Mouse (Mus musculus) embryonic facial prominence, embryonic 15.5 days (tissue): ENCODE data around the gene Bace1. TPM values are rescaled to one million over a fixed set of nuclear protein-coding genes. Genes with fewer than 3 reads are reported as not detected.

Experiments used
- ATAC-seq: fragments of 200-750 bp; cut with Nextera tagmentation; 2 replicates; pipeline ENCODE4 v1.8.0; 2017; ENCODE audit warnings: low read depth, moderate TSS enrichment; ENCODE audit not compliant: insufficient number of reproducible peaks, low FRiP score, low TSS enrichment
- H3K27ac ChIP-seq: fragments of 300-500 bp; sonication (generic); replicated peaks from 2 replicates; pipeline ENCODE4 v1.5.1; 2015; ENCODE audit warnings: mild to moderate bottlenecking, inconsistent platforms
- H3K27me3 ChIP-seq: fragments of 300-500 bp; sonication (generic); 2 replicates; pipeline ENCODE4 v1.6.1; 2015; ENCODE audit warnings: inconsistent platforms
- H3K36me3 ChIP-seq: fragments of 300-500 bp; sonication (generic); 2 replicates; pipeline ENCODE4 v1.6.1; 2015; ENCODE audit warnings: mild to moderate bottlenecking, inconsistent platforms
- H3K4me1 ChIP-seq: fragments of 300-500 bp; sonication (generic); 2 replicates; pipeline ENCODE4 v1.6.1; 2015; ENCODE audit warnings: inconsistent platforms
- H3K4me2 ChIP-seq: fragments of 300-500 bp; sonication (generic); replicated peaks from 2 replicates; pipeline ENCODE4 v1.6.1; 2015; ENCODE audit warnings: mild to moderate bottlenecking, inconsistent platforms
- H3K4me3 ChIP-seq: fragments of 300-500 bp; sonication (generic); replicated peaks from 2 replicates; pipeline ENCODE4 v1.5.1; 2015; ENCODE audit warnings: mild to moderate bottlenecking, inconsistent platforms
- H3K9ac ChIP-seq: fragments of 300-500 bp; sonication (generic); 2 replicates; pipeline ENCODE4 v1.6.1; 2015; ENCODE audit warnings: inconsistent platforms
- H3K9me3 ChIP-seq: fragments of 300-500 bp; sonication (generic); replicated peaks from 2 replicates; pipeline ENCODE4 v1.6.1; 2016; ENCODE audit warnings: inconsistent platforms
- WGBS: fragments of 180-500 bp; shearing (Covaris S2); methylation state at CpG from one replicate; pipeline ENCODE4 v1.1.7; 2015; 5-methylcytosine and 5-hydroxymethylcytosine counted together
- polyA plus RNA-seq: library from polyadenylated mRNA; unstranded; fragments of >200 nt; fragmentation: Nextera tagmentation; extraction: Ambion mirVana; gene quantifications from 2 replicates; pipeline ENCODE4 v1.2.1, GENCODE M21; 2015

Bace1 gene
- polyA plus RNA-seq, 1 experiment from 2014 or later: 42.7 TPM

GRCm38 (mm10) chr9:45905811-45906237 lies 67.4 kb downstream of the Bace1 start:
- under 1% methylated on average over 18 of the region's 27 CpGs for WGBS
- Histone ChIP-seq H3K4me3 (peak overlapping the region; percentile 77), H3K4me1 (peaks cover 25% of the 10 kb centered on the region), H3K9me3 (no peaks in the 10 kb centered on the region), H3K27me3 (no peaks in the 10 kb centered on the region), H3K27ac (peak overlapping the region; percentile 94), H3K9ac (peak overlapping the region; percentile 95), H3K36me3 (peaks cover 35% of the 10 kb centered on the region), H3K4me2 (peak overlapping the region; percentile 68)
- ATAC-seq: peak; percentile 25; the same call in 1 of the 2 replicates

GRCm38 (mm10) chr9:45906355-45907077 lies 68.1 kb downstream of the Bace1 start, which contains the start of the genes Pcsk7 and Rnf214:
Gene Pcsk7 (plus strand): TSS chr9:45906497.
Gene Rnf214 (minus strand): TSS chr9:45906911.
- H3K36me3 ChIP-seq: peaks cover 39% of the 10 kb centered on the region
- no peaks in the 10 kb centered on the region for H3K9me3 ChIP-seq
- H3K4me1 ChIP-seq: peaks cover 25% of the 10 kb centered on the region
- H3K9ac ChIP-seq: peak within 1 kb of the TSS; percentile 95
- ATAC-seq: peak; percentile 88
- H3K4me3 ChIP-seq: peak within 1 kb of the TSS; percentile 77
- no peaks in the 10 kb centered on the region for H3K27me3 ChIP-seq
- H3K4me2 ChIP-seq: peak within 1 kb of the TSS; percentile 68
- under 1% methylated on average over 79 of the region's 80 CpGs for WGBS
- H3K27ac ChIP-seq: peak within 1 kb of the TSS; percentile 94

- Histone ChIP-seq H3K27ac (peak overlapping the region; percentile 94), H3K9ac (peak overlapping the region; percentile 95), H3K27me3 (no peaks in the 10 kb centered on the region), H3K36me3 (peaks cover 40% of the 10 kb centered on the region), H3K9me3 (no peaks in the 10 kb centered on the region), H3K4me1 (peaks cover 25% of the 10 kb centered on the region), H3K4me3 (peak overlapping the region; percentile 77), H3K4me2 (peak overlapping the region; percentile 68)
- ATAC-seq: peak; percentile 6; the same call in 1 of the 2 replicates
- WGBS: 0% methylated on average over 19 of the region's 19 CpGs
These were observed 68.7 kb downstream of the Bace1 start for GRCm38 (mm10) chr9:45907078-45907428.

GRCm38 (mm10) chr9:45910995-45911394 lies 72.6 kb downstream of the Bace1 start:
- Histone ChIP-seq H3K9me3 (no peaks in the 10 kb centered on the region), H3K27me3 (no peaks in the 10 kb centered on the region), H3K4me3 (no peak overlapping the region), H3K9ac (no peak overlapping the region), H3K27ac (no peak overlapping the region), H3K4me2 (no peak overlapping the region), H3K36me3 (peaks cover 69% of the 10 kb centered on the region), H3K4me1 (peaks cover 12% of the 10 kb centered on the region)
- no peak for ATAC-seq
- 86% methylated on average over 3 of the region's 3 CpGs for WGBS

GRCm38 (mm10) chr9:45911673-45912072 lies 73.3 kb downstream of the Bace1 start:
- no peak for ATAC-seq
- Histone ChIP-seq H3K9ac (no peak overlapping the region), H3K27me3 (no peaks in the 10 kb centered on the region), H3K27ac (no peak overlapping the region), H3K36me3 (peaks cover 75% of the 10 kb centered on the region), H3K9me3 (no peaks in the 10 kb centered on the region), H3K4me1 (peaks cover 12% of the 10 kb centered on the region), H3K4me2 (no peak overlapping the region), H3K4me3 (no peak overlapping the region)
- WGBS: 83% methylated on average over 1 of the region's 1 CpGs

Other genes with a start within 250 kb of the Bace1 start
- 30.6 and 31.6 TPM in 2 replicates for gene Cep164, start 9.9 kb upstream of the Bace1 start, polyA plus RNA-seq
- gene Pcsk7, start 67.9 kb downstream of the Bace1 start, polyA plus RNA-seq: 22.9 and 24.6 TPM in 2 replicates
- 49.4 and 52.1 TPM in 2 replicates for gene Rnf214, start 68.3 kb downstream of the Bace1 start, polyA plus RNA-seq
- gene Tagln, start 97.5 kb downstream of the Bace1 start, polyA plus RNA-seq: 35.3 and 46.1 TPM in 2 replicates
- 62.1 and 62.3 TPM in 2 replicates for gene Sidt2, start 116.7 kb downstream of the Bace1 start, polyA plus RNA-seq
- 161 and 173 TPM in 2 replicates for gene Pafah1b2, start 174.1 kb downstream of the Bace1 start, polyA plus RNA-seq
- 15.1 and 16.2 TPM in 2 replicates for gene Sik3, start 174.2 kb downstream of the Bace1 start, polyA plus RNA-seq